Mouse (Mus musculus): ENCODE measurements around the gene Gprin2. TPM values are rescaled to one million over a fixed set of nuclear protein-coding genes. Genes with fewer than 3 reads are reported as not detected.

The Gprin2 gene
- total RNA-seq, 2 experiments from 2014 or later = 1.7 to 2.7 TPM

Other genes starting within 250 kb of the Gprin2 start
- not detected for gene Rbp3, start 247.7 kb downstream of the Gprin2 start, total RNA-seq (2021)
- 1 to 10 TPM; 4.8 to 5.9 TPM for gene Zfp488, start 222.9 kb downstream of the Gprin2 start, total RNA-seq (2021)
- gene Gm30083, start 186.5 kb downstream of the Gprin2 start, total RNA-seq (2021) = not detected
- not detected for gene Gm5460, start 184.9 kb downstream of the Gprin2 start, total RNA-seq (2021)
- not detected for gene Antxrl, start 148.9 kb downstream of the Gprin2 start, total RNA-seq (2021)
- gene Anxa8, start 115.7 kb downstream of the Gprin2 start, total RNA-seq (2021) = under 1 TPM; 0.76 to 0.97 TPM
- not detected for gene A630023A22Rik, start 98.9 kb downstream of the Gprin2 start, total RNA-seq (2021)
- gene Npy4r, start 49.2 kb downstream of the Gprin2 start, total RNA-seq (2021) = not detected
- 1 to 10 TPM in 1 of 2 experiments, under 1 TPM in 1; 0.83 to 1.4 TPM for gene Syt15, start 17.9 kb upstream of the Gprin2 start, total RNA-seq (2021)
- 10 to 100 TPM; 11.2 to 11.8 TPM for gene Shld2, start 108.8 kb upstream of the Gprin2 start, total RNA-seq (2021)
- gene Glud1, start 109.1 kb upstream of the Gprin2 start, total RNA-seq (2021) = 100 to 1,000 TPM; 320 to 321 TPM
- gene Fam25c, start 153.8 kb upstream of the Gprin2 start, total RNA-seq (2021) = not detected
- gene Sncg, start 173.1 kb upstream of the Gprin2 start, total RNA-seq (2021) = 1 to 10 TPM; 2.2 to 2.7 TPM
- 1 to 10 TPM; 4.2 to 4.6 TPM for gene Mmrn2, start 173.8 kb upstream of the Gprin2 start, total RNA-seq (2021)